Mouse (Mus musculus) erythroblast, embryonic 14.5 days (primary cell): ENCODE data around the gene Slco2b1. TPM values are rescaled to one million over a fixed set of nuclear protein-coding genes. Genes with fewer than 3 reads are reported as not detected.
"Not testable (repeated sequence)": the region's sequence is repeated elsewhere in the genome, so short reads cannot be mapped to it uniquely, and the experiment has no call there.

Experiments
- H3K27me3 ChIP-seq: 2 replicates; pipeline ENCODE4 v1.6.1; 2012; ENCODE audit warnings: inconsistent platforms; ENCODE audit not compliant: control insufficient read depth
- H3K36me3 ChIP-seq: 2 replicates; pipeline ENCODE4 v1.6.1; 2012; ENCODE audit warnings: mild to moderate bottlenecking, inconsistent platforms; ENCODE audit not compliant: control insufficient read depth
- H3K4me1 ChIP-seq: 2 replicates; pipeline ENCODE4 v1.6.1; 2012; ENCODE audit warnings: inconsistent platforms; ENCODE audit not compliant: control insufficient read depth
- H3K4me3 ChIP-seq: replicated peaks from 2 replicates; pipeline ENCODE3; 2012; ENCODE audit warnings: moderate library complexity, mild to moderate bottlenecking, inconsistent platforms
- H3K9me3 ChIP-seq: 2 replicates; pipeline ENCODE4 v1.6.1; 2012; ENCODE audit warnings: low read length, inconsistent platforms, mixed read lengths; ENCODE audit not compliant: control insufficient read depth
- GATA1 ChIP-seq: IDR thresholded peaks from 2 replicates; pipeline ENCODE4 v1.6.1; 2012; ENCODE audit warnings: low read length, inconsistent platforms, mixed read lengths
- TAL1 ChIP-seq: IDR thresholded peaks from 3 replicates; pipeline ENCODE4 v1.6.1; 2012; ENCODE audit warnings: low read length, inconsistent platforms, mixed read lengths
- polyA plus RNA-seq: library from polyadenylated mRNA; stranded (reverse); fragments of >175 nt; gene quantifications from 2 replicates; pipeline ENCODE4 v1.2.3, GENCODE M21; 2012

The Slco2b1 gene
- polyA plus RNA-seq, 1 experiment: not detected

DNA sequence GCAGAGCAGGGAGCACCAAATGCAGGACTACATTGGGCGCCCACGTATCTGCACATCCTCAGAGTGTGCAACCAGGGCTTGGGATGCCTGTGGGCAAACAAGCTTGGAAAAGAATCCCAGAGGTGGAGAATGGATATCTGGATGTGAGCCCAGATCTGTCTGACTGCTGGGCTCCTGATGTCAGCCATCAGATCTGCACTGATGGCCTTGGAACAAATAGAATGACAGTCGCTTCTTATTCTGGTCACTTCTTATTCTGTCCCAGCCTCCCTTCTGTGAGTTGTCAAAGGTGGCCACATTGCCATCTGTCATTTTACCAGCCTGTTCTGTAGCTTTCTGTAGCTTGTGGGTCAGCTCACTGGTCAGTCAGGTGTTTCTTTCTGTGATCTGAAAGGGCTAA, 12.6 kb downstream of the Slco2b1 start:
- no peaks in the 10 kb centered on the region for H3K36me3 ChIP-seq
- H3K4me1 ChIP-seq: no peaks in the 10 kb centered on the region
- H3K4me3 ChIP-seq: no peak overlapping the region
- no peaks in the 10 kb centered on the region for H3K9me3 ChIP-seq
- H3K27me3 ChIP-seq: no peaks in the 10 kb centered on the region
- no peak for TF ChIP-seq TAL1
- no peak for TF ChIP-seq GATA1

GRCm38 (mm10) chr7:99695471-99696057, 15.6 kb downstream of the Slco2b1 start:
- TF ChIP-seq GATA1 (no peak), TAL1 (no peak)

GRCm38 (mm10) chr7:99694424-99694823, 16.7 kb downstream of the Slco2b1 start:
- H3K4me3 ChIP-seq, H3K4me1 ChIP-seq, H3K9me3 ChIP-seq, H3K36me3 ChIP-seq, H3K27me3 ChIP-seq: not testable (repeated sequence)

More at GRCm38 (mm10) chr7:99695471-99696057, 15.6 kb downstream of the Slco2b1 start:
- Histone ChIP-seq H3K4me1 (no peaks in the 10 kb centered on the region), H3K9me3 (no peaks in the 10 kb centered on the region), H3K27me3 (no peaks in the 10 kb centered on the region), H3K4me3 (no peak overlapping the region), H3K36me3 (no peaks in the 10 kb centered on the region)

- Histone ChIP-seq H3K4me1 (no peaks in the 10 kb centered on the region), H3K9me3 (no peaks in the 10 kb centered on the region), H3K36me3 (no peaks in the 10 kb centered on the region), H3K4me3 (no peak overlapping the region), H3K27me3 (no peaks in the 10 kb centered on the region)
- TF ChIP-seq TAL1: no peak
These were observed 17.2 kb downstream of the Slco2b1 start for GRCm38 (mm10) chr7:99693976-99694375.

GRCm38 (mm10) chr7:99693387-99693786, 17.8 kb downstream of the Slco2b1 start:
- no peaks in the 10 kb centered on the region for H3K9me3 ChIP-seq
- no peak for TF ChIP-seq TAL1
- no peaks in the 10 kb centered on the region for H3K36me3 ChIP-seq
- no peaks in the 10 kb centered on the region for H3K4me1 ChIP-seq
- no peaks in the 10 kb centered on the region for H3K27me3 ChIP-seq
- no peak overlapping the region for H3K4me3 ChIP-seq

DNA sequence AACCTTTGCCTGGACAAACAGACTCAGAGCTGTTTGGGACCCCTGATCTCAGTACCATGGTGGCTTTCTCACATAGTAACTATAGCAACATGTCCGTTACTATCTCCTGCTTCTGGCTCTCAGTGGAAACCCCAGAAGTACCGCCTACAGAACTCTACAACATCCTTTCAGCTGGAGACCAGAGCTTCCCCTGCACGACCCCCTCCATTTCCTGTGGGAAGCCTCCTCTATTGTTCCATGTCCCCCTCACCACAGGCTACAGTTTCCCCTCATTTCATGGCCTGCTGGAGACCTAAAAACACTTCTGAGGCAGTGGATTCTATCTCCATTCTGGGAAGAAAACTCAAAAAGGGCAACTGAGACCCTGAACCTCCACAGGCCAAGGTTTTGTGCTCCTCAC, 18.7 kb downstream of the Slco2b1 start:
- no peak overlapping the region for H3K4me3 ChIP-seq
- TF ChIP-seq TAL1 (no peak), GATA1 (no peak)
- no peaks in the 10 kb centered on the region for H3K27me3 ChIP-seq
- no peaks in the 10 kb centered on the region for H3K36me3 ChIP-seq
- H3K9me3 ChIP-seq: no peaks in the 10 kb centered on the region
- H3K4me1 ChIP-seq: no peaks in the 10 kb centered on the region

- H3K4me1 ChIP-seq: no peaks in the 10 kb centered on the region
- H3K9me3 ChIP-seq: no peaks in the 10 kb centered on the region
- TF ChIP-seq TAL1: no peak
- no peak for TF ChIP-seq GATA1
- no peak overlapping the region for H3K4me3 ChIP-seq
- no peaks in the 10 kb centered on the region for H3K36me3 ChIP-seq
- H3K27me3 ChIP-seq: no peaks in the 10 kb centered on the region
These were observed 20.3 kb downstream of the Slco2b1 start for GRCm38 (mm10) chr7:99690819-99691218.

DNA sequence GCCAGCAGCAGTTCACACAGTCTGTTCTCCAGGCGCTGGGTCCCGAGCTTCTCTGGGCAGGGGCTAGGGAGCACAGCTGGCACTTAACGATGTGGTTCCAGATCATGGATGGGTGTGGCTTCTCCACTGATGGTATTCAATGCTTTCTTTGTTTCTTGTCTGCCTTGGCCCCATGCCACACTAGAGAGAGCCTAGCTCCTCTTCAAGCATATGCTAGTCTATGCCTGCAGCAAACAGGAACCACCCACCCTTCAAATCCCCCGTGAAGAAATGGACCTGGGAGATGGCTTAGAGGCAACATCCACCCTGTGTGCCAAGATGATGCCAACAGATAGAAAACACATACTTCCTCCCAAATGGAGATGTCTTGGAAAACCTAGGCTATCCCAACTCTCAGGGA, 27.1 kb downstream of the Slco2b1 start:
- Histone ChIP-seq H3K27me3 (no peaks in the 10 kb centered on the region), H3K4me1 (no peaks in the 10 kb centered on the region), H3K36me3 (no peaks in the 10 kb centered on the region), H3K9me3 (no peaks in the 10 kb centered on the region), H3K4me3 (no peak overlapping the region)
- no peak for TF ChIP-seq GATA1
- no peak for TF ChIP-seq TAL1

- Histone ChIP-seq H3K4me1 (no peaks in the 10 kb centered on the region), H3K27me3 (no peaks in the 10 kb centered on the region; the same call in 1 of the 2 replicates)
These were observed 30.4 kb downstream of the Slco2b1 start for GRCm38 (mm10) chr7:99680771-99681170.

DNA sequence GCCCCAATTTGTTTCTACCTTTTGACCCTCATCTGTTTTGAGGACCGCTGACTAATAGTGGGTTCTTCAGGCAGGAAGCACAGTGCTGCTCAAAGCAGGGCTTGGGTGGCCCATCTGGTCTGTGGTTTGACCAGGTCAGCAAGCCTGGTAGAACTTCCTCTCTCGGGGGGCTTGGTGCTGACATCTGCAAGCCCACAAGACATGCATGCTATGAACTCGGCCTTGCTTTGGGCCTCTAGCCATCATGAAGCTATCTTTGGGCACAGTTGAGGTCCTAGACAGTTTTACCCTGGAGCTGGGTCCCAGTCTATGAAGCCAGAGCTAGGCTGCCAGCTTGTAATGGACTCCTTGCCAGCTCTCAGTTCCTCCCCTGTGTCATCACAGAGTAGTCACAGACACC, 36.2 kb downstream of the Slco2b1 start:
- no peaks in the 10 kb centered on the region for H3K9me3 ChIP-seq
- H3K4me1 ChIP-seq: peaks cover 16% of the 10 kb centered on the region
- TF ChIP-seq GATA1 (no peak), TAL1 (no peak)
- H3K27me3 ChIP-seq: peaks cover 7% of the 10 kb centered on the region
- no peaks in the 10 kb centered on the region for H3K36me3 ChIP-seq
- H3K4me3 ChIP-seq: no peak overlapping the region

More at GRCm38 (mm10) chr7:99680771-99681170, 30.4 kb downstream of the Slco2b1 start:
- H3K36me3 ChIP-seq: no peaks in the 10 kb centered on the region
- no peak for TF ChIP-seq GATA1
- TF ChIP-seq TAL1: no peak
- no peaks in the 10 kb centered on the region for H3K9me3 ChIP-seq
- H3K4me3 ChIP-seq: no peak overlapping the region
